Mouse (Mus musculus) left cerebral cortex, postnatal 4 days (tissue): ENCODE measurements at regions not wholly inside any gene's neighbourhood (a gene's known extent, or its start where the extent isn't known, plus 50 kb on each side); places are given as distances from the start of the nearest gene placed in this dataset.

Experiments used
- DNase-seq: peaks from one replicate; pipeline ENCODE4 v3.0.0-alpha.2; 2022
- intact Hi-C: fragments of 180-260 bp; cut with DNase I; formaldehyde crosslinking; loops from one replicate; pipeline ENCODE4 v1.15.1; 2025

DNA sequence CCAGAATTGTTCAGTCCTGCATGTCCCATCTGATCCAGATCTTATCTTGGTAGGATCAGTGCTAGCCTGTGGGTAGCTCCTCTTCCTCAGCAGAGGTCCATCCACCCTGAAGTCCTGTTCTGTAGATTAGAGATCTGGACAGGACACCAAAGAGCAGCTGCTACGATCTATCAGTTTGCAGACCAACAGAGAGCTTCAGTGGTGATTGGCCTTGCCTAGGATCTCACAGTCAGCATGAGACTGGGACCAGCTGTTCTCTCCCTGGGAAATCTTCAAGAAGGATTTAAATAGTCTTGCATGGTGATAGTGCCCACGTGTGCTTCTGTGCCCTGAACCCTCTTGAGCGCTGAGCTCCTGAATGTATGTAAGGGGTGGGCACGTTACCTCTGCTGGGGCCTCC lies 178.4 kb upstream of the Sulf2 start:
- intact Hi-C loops, result loop anchor here (10.0 kb wide), 1 partner anchor 179 kb away; the partner anchor contains the start of gene Sulf2
- no peak for DNase-seq

DNA sequence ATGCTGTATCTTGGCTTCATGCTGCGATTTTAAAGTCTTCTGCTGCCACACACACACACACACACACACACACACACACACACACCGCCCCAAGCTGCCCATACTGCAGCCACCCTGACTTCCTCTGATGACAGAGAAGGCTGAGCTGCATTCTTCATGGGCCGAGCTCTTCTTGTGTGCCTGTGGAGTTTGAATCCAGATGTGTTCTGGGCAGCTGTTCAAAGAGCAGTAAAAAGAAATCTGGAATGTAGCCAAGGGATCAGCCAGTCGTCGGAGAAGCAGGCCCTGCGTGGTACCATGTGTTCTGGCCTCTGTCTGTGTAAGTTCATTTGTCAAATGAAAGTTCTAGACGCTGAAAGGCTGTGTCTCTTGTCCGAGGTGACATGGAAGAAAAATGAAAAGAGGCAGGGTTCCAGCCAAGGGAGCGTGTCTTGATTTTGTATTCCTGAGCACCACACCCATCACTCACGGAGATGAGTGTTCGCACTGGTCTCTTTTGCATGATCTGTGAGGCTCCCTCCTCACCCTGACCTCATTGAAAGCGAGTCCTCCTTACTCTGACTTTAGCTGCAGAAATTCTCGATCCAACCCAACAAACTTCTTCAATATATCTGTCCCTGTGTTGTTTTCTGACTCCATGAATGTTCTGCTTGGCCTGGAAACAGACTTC lies 177.4 kb upstream of the Sulf2 start:
- intact Hi-C loops, result loop anchor here (10.0 kb wide), 1 partner anchor 178 kb away; the partner anchor contains the start of gene Sulf2
- DNase-seq, result no peak

DNA sequence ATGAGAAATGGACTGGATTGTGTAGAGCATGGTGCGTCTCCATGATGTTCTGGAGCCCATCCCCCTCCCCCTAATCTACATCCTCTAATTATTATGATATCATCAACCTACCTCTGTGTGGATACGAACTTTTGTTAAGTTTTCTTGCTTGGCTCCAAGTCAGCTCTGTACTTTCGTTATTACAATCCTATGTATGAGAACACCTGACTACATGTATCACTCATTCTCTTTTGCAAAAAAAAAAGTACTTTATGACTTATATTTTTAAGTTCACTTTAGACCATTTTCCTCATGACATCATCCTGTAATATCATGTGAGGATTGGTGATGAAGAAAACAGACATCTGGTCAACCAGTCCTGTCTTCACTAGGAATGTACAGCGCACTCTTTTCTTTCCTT lies 175.7 kb upstream of the Sulf2 start:
- DNase-seq, result no peak
- intact Hi-C loops, result loop anchor here (10.0 kb wide), 1 partner anchor 176 kb away; the partner anchor contains the start of gene Sulf2

DNA sequence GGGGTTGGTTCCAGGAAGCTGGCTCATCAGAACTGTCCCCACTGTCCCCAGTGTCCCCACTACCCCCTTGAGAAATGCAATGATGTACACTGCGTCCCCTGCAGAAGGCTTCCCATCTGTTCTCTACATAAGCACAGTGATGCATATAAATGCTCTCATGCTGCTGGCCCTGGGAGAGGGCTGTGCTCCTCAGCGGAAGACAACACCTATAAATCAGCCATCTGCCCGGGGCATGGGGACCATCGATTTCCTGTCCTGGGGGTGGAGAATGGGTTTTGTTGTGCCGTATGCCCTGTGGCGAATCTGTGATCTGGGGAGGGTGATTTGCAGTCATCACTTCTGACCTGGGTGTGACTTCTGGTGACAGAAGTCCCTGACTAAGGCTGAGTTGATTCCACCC lies 174.9 kb upstream of the Sulf2 start:
- no peak for DNase-seq
- intact Hi-C loops, result loop anchor here (10.0 kb wide), 1 partner anchor 176 kb away; the partner anchor contains the start of gene Sulf2

DNA sequence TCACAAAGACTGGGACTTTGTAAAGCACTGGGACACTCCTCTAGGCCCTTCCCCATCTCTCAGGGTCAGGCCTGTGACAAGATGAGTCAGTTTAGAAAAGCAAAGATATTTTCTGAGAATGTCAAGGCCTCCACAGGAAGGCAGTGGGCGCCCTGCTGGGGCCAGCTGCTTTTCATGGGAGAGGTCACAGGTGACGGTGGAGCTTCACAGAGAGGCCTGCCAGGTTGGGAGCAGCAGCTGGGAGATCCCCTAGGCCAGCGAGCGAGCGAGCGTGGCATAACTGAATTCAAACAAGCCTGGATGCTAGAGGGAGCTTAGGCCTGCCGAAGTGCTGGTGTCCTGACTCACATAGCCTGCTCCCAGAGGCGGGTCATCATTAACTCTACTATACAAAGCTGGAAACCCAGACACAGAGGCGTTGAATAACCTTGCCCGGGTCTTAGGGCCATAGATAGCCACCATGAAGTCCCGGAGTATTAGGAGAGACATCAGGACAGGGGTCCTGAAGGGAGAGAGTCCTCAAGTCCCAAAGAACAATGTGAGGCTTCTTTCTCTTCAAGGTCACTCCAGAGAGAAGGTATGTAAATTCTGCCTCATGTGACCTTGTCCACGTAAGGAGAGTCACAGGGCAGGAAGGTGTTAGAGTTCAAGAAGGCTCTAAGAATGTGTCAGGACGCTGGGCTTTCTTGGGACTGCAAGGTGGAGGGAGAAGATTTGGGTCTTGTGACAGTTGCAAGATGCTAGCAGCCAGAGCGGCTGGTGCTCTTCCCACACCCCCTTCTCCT lies 174.3 kb upstream of the Sulf2 start:
- DNase-seq, result no peak
- intact Hi-C loops, result loop anchor here (10.0 kb wide), 1 partner anchor 175 kb away; the partner anchor contains the start of gene Sulf2

DNA sequence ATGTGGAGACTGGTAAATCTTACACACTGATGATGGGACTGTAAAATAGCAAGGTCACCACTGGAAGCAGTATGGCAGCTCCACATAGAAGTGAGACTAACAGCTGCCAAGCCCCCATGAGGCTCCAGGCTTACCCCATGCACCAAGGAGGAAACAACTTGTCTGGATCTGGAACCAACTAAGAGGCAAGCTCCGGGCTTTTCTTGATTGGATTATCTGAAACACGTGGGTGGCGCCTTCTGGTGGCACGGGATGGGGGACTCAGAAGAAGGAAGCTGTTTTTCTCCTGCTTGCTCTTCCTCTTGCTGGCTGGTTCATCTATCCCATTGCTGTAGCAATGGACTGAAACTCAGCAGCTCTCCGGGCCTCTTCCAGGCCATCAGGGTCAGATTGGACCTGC lies 171.5 kb upstream of the Sulf2 start:
- intact Hi-C loops, result no loop called here

DNA sequence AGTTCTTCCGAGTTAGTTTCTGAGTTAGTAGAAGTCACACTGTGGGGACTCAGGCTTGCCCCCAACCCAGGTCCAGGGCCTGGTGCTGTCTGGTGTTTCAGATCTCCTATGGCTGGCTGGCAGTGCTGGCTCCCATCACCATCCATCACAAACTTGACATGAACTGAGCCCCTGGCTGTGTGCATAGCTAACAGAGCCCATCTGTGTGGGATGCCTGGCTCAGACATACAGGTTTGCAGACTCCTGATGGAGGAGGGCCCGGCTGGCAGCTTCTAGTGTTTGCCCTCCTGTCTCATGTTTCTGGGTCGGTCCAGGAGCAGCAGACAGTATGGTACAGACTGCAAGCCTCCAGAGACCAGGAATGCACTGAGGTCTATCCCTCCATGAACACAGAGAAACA lies 169.5 kb upstream of the Sulf2 start:
- intact Hi-C loops, result no loop called here
- no peak for DNase-seq

More for the DNA sequence above, 171.5 kb upstream of the Sulf2 start:
- DNase-seq, result no peak

DNA sequence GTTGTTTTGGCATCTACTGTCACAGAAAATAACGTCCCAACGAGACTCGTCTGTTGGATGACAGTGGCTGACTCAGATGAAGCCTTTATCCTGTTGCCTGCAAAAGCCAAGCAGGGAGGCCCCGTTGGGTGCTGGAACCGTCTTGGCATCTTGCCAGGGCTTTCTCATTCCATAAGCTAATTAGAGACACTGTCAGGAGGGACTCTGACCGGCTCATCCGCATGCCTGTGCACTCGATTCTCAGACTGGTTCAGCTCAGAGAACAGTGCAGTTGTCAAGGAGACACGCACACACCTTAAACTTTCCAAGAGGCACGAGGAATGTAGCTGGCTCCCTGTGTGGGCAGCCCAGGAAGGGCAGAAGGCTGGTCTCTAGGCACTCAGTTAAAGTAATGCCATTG lies 169.0 kb upstream of the Sulf2 start:
- DNase-seq, result peak; percentile 62
- intact Hi-C loops, result no loop called here

DNA sequence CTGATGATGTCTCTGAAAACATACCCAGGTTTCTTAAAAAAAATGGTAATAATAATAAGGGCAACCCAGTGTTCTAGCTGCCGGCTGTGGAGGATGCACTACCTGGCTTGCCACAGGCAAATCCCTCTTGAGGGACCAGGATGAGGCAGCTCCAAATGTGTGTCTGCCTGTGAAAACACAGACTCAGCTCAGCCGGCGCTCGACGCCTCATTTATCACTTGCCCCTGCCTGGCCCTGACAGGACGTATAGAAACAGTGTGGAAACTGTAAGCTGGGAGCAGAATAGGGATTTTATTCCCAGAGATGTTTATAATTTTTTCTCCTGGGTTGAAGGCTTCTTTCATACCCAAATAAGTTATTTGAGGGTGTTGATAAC lies 167.2 kb upstream of the Sulf2 start:
- intact Hi-C loops, result no loop called here
- no peak for DNase-seq

DNA sequence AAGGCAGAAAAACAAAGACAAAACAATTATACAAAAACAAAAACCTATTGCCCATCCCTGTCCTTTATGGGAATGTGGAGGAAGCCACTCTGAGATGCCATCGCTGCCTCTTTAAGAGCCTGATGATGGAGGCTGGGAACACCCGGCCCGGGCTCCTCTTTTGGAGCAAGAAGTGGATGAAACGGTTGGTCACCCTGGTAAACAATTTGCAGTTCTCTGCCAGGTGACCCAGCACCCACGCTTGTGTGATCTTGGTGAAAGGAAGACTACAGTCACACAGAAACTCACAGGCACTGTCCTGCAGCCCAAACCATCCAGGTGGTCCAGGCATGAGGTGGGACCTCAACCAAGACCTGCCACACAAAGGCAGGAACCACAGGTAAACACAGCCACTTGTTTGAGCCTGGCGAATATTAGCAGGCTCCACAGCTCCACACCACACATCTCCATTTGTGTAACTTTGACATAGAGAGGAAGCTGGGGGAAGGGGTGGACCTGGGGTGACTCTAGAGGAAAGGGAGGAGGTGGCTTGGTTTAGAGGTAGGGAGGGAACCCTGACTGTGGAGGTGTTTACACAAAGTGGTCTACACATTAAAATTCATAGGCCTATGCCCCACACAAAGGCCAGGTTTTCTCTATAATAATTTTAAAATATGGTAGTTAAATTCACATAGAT lies 166.7 kb upstream of the Sulf2 start:
- DNase-seq, result no peak
- intact Hi-C loops, result no loop called here

DNA sequence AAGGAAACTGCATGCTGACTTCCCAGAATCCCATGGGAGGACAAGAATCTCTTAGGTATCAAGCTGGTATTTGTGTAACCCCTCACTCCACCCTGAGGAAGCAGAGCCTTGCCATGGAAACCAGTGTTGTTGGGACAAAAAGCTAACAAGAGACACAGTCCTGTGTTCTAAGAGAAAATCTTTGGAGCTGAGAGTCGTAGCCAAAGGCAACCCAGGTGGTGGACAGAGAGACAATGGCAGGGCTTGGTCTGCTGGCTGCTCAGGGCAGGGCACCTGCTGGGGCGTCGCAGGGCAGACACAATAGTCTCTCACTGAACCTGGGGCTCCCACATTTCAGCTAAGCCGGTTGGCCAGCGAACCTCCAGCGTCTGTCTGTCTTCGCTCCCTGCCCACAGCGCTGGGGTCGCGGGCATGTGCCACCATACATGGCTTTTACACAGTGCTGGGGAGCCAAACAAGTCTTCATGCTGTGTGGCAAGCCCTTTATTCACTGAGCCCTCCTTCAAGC lies 161.0 kb upstream of the Sulf2 start:
- DNase-seq, result no peak
- intact Hi-C loops, result no loop called here

DNA sequence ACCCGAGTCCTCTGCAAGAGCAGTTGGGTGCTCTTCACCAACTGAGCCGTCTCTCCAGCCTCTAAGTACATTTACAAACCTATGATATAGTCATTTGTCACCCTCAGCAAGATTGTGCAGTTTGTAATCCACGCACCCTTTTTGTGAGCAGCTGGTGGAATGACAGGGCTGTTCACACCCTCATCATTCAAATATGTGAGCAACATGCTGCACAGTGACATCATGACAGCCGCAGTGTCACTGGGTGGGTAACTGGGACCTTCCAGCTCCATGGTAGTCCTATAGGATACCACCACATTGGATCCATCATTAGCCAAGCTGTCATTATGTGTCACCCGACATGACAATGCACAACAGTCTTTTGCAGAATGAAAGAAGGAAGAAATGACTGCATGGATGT lies 155.0 kb upstream of the Sulf2 start:
- no peak for DNase-seq
- intact Hi-C loops, result no loop called here

DNA sequence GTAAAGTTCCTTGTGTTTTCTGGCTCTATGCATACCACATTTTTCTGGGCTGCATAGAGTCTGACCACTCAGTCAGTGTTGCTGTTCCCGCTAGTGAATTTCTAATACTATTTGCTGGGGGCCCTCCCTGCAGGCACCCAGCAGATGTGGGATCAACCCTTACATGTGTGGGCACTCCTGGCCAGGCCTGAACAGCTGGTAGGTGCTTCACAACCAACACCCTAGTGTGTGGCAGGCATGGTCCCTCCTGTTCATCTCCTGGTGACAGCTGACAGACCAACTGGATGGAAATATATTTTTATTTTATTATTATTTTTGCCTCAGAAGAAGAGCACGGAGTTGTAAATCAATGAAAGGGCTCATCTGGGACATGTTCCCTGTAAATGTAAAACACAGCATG lies 154.4 kb upstream of the Sulf2 start:
- intact Hi-C loops, result no loop called here

DNA sequence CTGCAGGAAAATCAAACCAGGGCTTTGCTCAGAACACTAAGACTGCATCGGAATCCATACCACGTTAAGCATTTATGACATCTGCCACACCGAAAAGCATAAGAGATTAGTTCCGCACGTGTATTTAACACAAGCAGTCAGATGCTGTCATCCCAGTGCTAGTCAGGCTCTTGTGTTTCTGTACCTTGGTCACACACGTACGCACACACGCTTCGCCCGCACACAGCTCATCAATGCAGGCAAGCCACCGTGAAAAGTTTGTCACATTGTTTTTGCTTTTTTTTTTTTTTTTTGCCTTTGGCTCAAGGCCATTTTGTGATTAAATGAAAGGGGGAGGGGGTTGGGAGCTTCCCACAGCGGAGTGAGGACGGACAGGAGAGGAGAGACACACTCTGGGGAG lies 152.1 kb upstream of the Sulf2 start:
- intact Hi-C loops, result no loop called here
- DNase-seq, result no peak

More for the DNA sequence above, 154.4 kb upstream of the Sulf2 start:
- DNase-seq, result no peak

DNA sequence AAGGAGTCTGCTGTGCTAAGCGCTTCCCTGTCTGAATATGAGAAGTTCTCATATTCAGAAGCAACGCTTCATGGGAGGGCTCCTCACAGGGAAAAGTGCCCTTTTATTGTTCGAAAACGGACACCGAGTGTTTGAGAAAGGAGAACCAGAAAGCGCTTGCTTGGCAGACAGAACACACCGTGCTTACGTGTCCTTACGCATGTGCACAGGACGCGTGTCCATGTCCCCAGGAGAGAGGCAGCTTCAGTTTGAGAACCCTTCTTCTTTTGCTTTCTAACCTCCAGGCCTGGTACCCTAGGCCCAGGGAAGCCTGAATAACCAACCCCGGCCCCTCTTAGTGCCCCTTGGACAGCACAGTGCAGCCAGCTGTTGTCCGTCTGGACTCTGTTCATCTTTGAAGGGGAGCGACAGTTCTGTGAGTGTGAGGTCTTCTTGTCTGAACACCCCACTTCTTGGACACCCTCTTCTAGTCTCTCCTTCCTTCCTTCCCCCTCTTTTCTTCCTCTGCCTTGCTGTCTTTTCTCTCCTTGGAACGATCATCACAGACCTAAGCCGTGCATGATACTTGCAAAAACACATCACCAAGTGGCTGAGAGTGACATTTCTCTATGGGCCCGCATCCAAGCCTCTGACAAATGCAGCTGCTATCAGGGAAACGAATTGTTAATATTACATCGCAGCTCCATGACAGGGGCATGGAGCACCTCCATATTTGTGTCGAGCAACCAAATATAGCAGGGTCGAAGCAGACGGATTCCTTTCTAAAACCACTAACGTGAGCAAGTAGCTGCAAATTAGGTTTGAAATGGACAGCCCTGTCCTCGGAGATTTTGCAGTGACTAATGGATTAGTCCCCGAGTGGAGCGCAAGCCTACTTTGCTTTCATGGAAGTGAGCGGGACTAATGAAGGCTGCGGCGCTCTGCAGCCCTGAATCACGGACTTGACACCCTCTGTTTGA lies 149.9 kb upstream of the Sulf2 start:
- intact Hi-C loops, result no loop called here
- peak; percentile 18 for DNase-seq

DNA sequence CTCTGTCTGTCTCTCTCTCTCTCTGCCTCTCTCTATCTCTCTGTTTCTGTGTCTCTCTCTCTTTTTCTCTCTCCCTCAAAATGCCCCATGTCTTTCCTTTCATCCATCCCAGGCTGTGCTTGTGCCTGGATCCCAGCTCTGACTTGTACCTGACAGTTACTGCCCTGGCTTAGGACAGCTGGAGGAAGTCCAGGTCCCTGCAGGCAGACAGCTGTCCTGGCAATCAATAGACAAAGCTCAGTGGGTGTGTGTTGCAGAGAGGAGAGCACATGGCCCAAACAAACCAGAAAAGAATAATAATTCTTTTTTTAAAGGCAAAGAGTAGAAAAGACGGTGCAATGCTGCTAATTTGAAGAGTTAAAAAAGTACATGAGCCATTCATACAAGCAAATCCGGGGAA lies 148.4 kb upstream of the Sulf2 start:
- DNase-seq, result peak; percentile 29
- intact Hi-C loops, result no loop called here

DNA sequence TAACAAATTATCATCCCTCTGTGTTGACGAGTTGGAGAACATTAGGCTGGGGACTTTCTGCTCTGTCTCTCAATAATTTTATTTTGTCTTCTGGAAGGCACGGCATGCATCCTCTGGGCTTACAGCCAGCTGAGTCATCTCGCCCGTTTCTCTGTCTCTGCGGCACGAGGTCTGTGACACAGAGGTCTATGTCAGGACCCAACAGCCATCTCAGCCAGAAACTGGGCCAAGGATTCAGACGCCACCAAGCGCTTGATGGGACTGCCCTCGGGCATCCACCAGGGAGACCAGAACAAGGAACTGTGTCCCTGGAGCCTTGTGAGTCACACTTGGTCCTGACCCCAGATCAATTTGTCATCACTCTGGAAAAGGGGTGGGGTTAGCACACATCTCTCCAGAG lies 145.7 kb upstream of the Sulf2 start:
- intact Hi-C loops, result no loop called here
- DNase-seq, result peak; percentile 23

DNA sequence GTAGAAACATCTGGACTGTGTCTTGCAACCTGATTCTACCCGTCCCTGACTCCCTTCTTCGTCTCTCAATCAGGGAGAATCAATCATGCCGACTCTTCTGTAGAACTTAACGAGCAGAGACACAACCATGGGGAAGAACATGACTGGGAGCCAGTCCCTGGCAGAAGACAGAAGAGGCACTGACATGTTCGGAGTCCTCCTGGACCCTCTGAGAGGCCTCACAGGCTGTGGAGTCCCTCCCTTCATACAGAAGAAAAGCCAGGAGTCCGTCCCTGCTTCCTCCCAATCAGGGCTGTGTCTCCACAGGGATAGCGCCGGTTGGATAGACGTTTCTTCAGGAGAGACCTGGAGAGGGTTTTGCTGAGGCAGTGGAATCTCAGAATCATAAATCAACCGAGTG lies 139.2 kb upstream of the Sulf2 start:
- intact Hi-C loops, result no loop called here
- DNase-seq, result no peak

DNA sequence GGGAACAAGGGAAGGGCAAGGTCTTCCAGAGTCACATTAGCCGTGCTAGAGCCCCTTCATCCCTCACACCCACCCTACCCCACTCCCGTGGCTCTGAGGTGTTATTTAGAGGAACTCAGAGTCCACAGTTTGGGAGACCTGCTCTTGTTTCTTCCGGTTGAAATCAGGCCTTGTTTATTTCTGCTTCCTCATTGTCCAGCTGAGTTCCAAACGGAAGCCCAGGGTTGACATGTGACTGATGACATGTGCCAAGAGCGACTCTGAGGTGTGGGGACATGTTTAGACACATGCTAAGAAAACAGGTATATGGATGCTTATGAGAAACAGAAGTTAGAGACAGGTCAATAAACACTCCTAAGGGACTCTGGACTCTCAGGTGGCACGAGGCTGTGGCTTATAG lies 137.5 kb upstream of the Sulf2 start:
- no peak for DNase-seq
- intact Hi-C loops, result no loop called here

DNA sequence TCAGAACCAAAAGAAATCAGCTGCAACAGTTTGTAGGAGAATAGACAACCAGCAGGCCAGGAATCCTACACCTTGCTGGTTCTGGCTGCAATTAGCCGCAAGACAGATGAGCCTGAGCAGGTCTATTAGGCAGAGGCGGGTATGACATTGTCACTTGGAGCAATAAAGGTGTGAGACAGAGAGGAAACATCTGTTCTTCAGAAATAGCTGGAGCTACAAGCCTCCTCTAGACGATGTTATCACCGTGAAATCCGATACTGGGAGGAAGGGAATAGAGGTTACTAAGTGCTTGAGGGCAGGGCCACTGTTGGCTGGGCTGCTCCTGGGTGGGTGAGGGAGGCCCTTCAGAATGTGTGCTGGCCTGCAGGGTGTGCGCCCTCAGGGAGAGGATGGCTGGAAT lies 135.8 kb upstream of the Sulf2 start:
- no peak for DNase-seq
- intact Hi-C loops, result no loop called here
